In the genomic region with DNA sequence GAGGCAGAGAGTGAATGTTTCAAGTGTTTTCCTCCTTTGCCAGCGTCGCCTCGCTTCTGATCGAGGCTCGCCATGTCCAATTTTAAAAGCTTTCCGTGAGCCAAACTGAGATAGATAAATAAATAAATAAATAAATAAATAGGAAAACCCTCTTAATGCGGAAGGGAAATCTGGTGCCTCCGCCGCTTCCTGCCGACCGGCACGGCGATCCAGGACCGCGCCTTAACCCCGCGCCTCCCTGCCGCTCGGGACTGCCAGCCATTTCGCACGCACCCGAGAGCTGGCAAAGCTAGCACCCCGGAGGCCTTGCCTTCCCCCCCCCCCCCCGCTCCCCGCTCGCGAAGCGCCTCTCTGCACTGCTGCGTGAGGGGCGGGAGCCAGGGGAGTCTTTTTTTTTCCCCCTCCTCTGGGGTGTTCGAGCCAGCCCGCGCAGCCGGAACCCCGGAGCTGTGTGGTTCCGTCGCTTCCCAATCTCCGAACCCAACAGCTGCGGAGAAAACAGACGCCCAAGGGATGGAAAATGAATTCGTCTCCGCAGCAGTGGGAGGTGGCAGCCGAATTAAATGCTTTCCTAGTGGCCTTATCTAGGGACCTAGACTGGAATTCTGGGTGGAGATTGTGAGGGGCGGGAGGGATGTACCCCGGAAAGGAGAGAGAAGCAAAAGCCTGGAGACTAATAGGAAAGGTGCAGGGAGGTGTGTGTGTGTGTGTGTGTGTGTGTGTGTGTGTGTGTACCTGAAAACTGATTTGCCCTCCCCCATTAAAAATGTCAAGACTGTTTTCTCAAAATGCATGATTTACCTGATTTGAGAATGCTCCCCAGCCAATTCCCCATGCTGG, we compare ENCODE assay signal across 8 mouse cellular contexts. TPM values are rescaled to one million over a fixed set of nuclear protein-coding genes. Genes with fewer than 3 reads are reported as not detected.
A peak's percentile ranks its signal among the peaks of the same experiment; 100 is the strongest.
DNase-seq lines count a peak whose midpoint lies in the region; ATAC-seq and TF ChIP-seq lines count a peak whose summit lies in the region.

No protein-coding gene starts in this region.

- peak; percentile 23 for DNase-seq in adrenal gland, postnatal 10 days
- DNase-seq in adrenal gland, adult 18-20 months (ENCODE audit: low spot score in 2 of 2): no peak
- peak; percentile 24 for DNase-seq in right cerebral cortex, adult 18-20 months
- DNase-seq in right cerebral cortex, postnatal 36 days (ENCODE audit: low spot score in 2 of 2): no peak
- peak; percentile 47 for DNase-seq in midbrain, embryonic 14.5 days
- DNase-seq in thymus, adult 2 months: no peak
- no peak for DNase-seq in thymus, postnatal 4 days

- no peak for TF ChIP-seq POLR2A in thymus, adult 2 months (IDR thresholded peaks at IDR 0.05; ENCODE audit: control insufficient read depth, extremely low read depth, insufficient read depth, low read length, poor library complexity)

- H3K27ac ChIP-seq in intestine, embryonic 15.5 days: peak overlapping the region; percentile 60; the same call in 1 of the 2 replicates
- H3K27ac ChIP-seq in midbrain, embryonic 14.5 days (replicated peaks; ENCODE audit: low read depth, low read length): no peak overlapping the region
- H3K27ac ChIP-seq in thymus, adult 2 months (ENCODE audit: control insufficient read depth, insufficient read depth, low read length): no peak overlapping the region

- H3K27me3 ChIP-seq in intestine, embryonic 15.5 days (replicated peaks): peaks cover 55% of the 10 kb centered on the region
- peaks cover 92% of the 10 kb centered on the region for H3K27me3 ChIP-seq in midbrain, embryonic 14.5 days (ENCODE audit: control insufficient read depth, insufficient read depth, low read length)
- peaks cover 18% of the 10 kb centered on the region for H3K27me3 ChIP-seq in thymus, adult 2 months (ENCODE audit: control insufficient read depth, insufficient read depth, low read length)

- H3K4me3 ChIP-seq in intestine, embryonic 15.5 days (replicated peaks): peak overlapping the region; percentile 65
- H3K4me3 ChIP-seq in midbrain, embryonic 14.5 days (replicated peaks; ENCODE audit: low read depth, low read length): peak overlapping the region; percentile 53
- no peak overlapping the region for H3K4me3 ChIP-seq in thymus, adult 2 months (ENCODE audit: control insufficient read depth, insufficient read depth, low read length)

- H3K36me3 ChIP-seq in intestine, embryonic 15.5 days: no peaks in the 10 kb centered on the region
- no peaks in the 10 kb centered on the region for H3K36me3 ChIP-seq in midbrain, embryonic 14.5 days (ENCODE audit: control insufficient read depth, insufficient read depth, low read length)
- H3K36me3 ChIP-seq in thymus, adult 2 months (ENCODE audit: control insufficient read depth, insufficient read depth, low read length): no peaks in the 10 kb centered on the region

- peak overlapping the region; percentile 55 for H3K9ac ChIP-seq in intestine, embryonic 15.5 days
- peak overlapping the region; percentile 55 for H3K9ac ChIP-seq in midbrain, embryonic 14.5 days (replicated peaks; ENCODE audit: low read length)

- no peak for ATAC-seq in intestine, embryonic 15.5 days
- ATAC-seq in midbrain, embryonic 14.5 days (ENCODE audit: low FRiP score, low TSS enrichment): 0 out of 2 replicates have a peak, but pooled peaks have one; percentile 32

- peaks cover 25% of the 10 kb centered on the region for H3K4me1 ChIP-seq in intestine, embryonic 15.5 days (replicated peaks)
- H3K4me1 ChIP-seq in midbrain, embryonic 14.5 days (ENCODE audit: control insufficient read depth, insufficient read depth, low read length): peaks cover 26% of the 10 kb centered on the region
- no peaks in the 10 kb centered on the region for H3K4me1 ChIP-seq in thymus, adult 2 months (replicated peaks; ENCODE audit: control insufficient read depth, insufficient read depth, low read length)

- no peak for TF ChIP-seq CTCF in thymus, adult 2 months (IDR thresholded peaks at IDR 0.05; ENCODE audit: borderline replicate concordance, control insufficient read depth, extremely low read depth, insufficient read depth, low read length, poor library complexity)

- H3K9me3 ChIP-seq in intestine, embryonic 15.5 days: no peaks in the 10 kb centered on the region
- no peaks in the 10 kb centered on the region for H3K9me3 ChIP-seq in midbrain, embryonic 14.5 days (ENCODE audit: control insufficient read depth, low read length)

- peak overlapping the region; percentile 89 for H3K4me2 ChIP-seq in intestine, embryonic 15.5 days (replicated peaks)
- H3K4me2 ChIP-seq in midbrain, embryonic 14.5 days (ENCODE audit: low read length): peak overlapping the region; percentile 97

- under 1% methylated on average over 45 of the region's 45 CpGs for WGBS in intestine, embryonic 15.5 days
- WGBS in midbrain, embryonic 14.5 days: under 1% methylated on average over 44 of the region's 45 CpGs
- 4% methylated on average over 45 of the region's 45 CpGs for WGBS in thymus, adult 2 months

RNA-seq across cellular contexts. Expression of gene Gdnf, which starts 3.1 kb away (rescaled TPM):
- total RNA-seq in adrenal gland, postnatal 10 days (2021): under 1 TPM; 0.06 to 0.21 TPM
- under 1 TPM; 0.22 to 0.43 TPM for total RNA-seq in adrenal gland, adult 18-20 months (2021)
- 2.1 and 2.2 TPM in 2 replicates for polyA plus RNA-seq in intestine, embryonic 15.5 days (2015; fragmentation: Nextera tagmentation; extraction: Ambion mirVana)
- polyA plus RNA-seq in midbrain, embryonic 14.5 days (2014; fragmentation: Nextera tagmentation; extraction: Ambion mirVana): 0.11 and 0.14 TPM in 2 replicates
- polyA plus RNA-seq in thymus, adult 2 months (2012; rRNA removed): 0.15 and 0.35 TPM in 2 replicates

Comparison
In these comparisons a context has a peak if more than half of its experiments do, and no peak if none do; other contexts are left out.
1. DNase-seq: peak in adrenal gland, postnatal 10 days (single experiment), right cerebral cortex, adult 18-20 months (single experiment) and midbrain, embryonic 14.5 days (single experiment); none in adrenal gland, adult 18-20 months (0 of 2), right cerebral cortex, postnatal 36 days (0 of 2), thymus, adult 2 months (single experiment) and thymus, postnatal 4 days (single experiment).